Mouse (Mus musculus): Measurements from ENCODE around the gene Gm21985.

GRCm38 (mm10) chr2:112429665-112430064 lies 163.6 kb downstream of the Gm21985 start:
- TF ChIP-seq POLR2A (IDR thresholded peaks at IDR 0.05; ENCODE audit: insufficient read length, low read depth) = no peak
- no peak for TF ChIP-seq MYOG (IDR thresholded peaks at IDR 0.05; ENCODE audit: control insufficient read depth in 1 of 3, insufficient read depth in 1 of 3, insufficient read length in 2 of 3, low read depth in 2 of 3)
- no peak for TF ChIP-seq SRF (IDR thresholded peaks at IDR 0.05; ENCODE audit: control insufficient read depth, insufficient read length, low read depth)
- no peak for TF ChIP-seq MAX (IDR thresholded peaks at IDR 0.05; ENCODE audit: low read depth)
- TF ChIP-seq TCF12 (IDR thresholded peaks at IDR 0.05; ENCODE audit: insufficient read depth, poor library complexity, severe bottlenecking) = no peak
- TF ChIP-seq USF1 (IDR thresholded peaks at IDR 0.05; ENCODE audit: low read depth) = no peak
- TF ChIP-seq CEBPB (IDR thresholded peaks at IDR 0.05; ENCODE audit: insufficient read depth, poor library complexity, severe bottlenecking) = no peak
- peak; percentile 59 for TF ChIP-seq POLR2AphosphoS2 (IDR thresholded peaks at IDR 0.05; ENCODE audit: insufficient read length, low read depth)
- no peak for TF ChIP-seq MYOD1 (IDR thresholded peaks at IDR 0.05; ENCODE audit: control insufficient read depth in 1 of 3, insufficient read length in 2 of 3, low read depth in 2 of 3)
- TF ChIP-seq TCF3 (IDR thresholded peaks at IDR 0.05; ENCODE audit: insufficient read length, low read depth) = no peak

Data from myocyte (in vitro differentiated cells).